Mouse (Mus musculus) CH12.LX (cell line): Measurements from ENCODE around the gene Sstr2. TPM values are rescaled to one million over a fixed set of nuclear protein-coding genes. Genes with fewer than 3 reads are reported as not detected.

Experiments used
- DNase-seq: peaks from one replicate; pipeline ENCODE4 v3.0.0-alpha.2; 2013; ENCODE audit errors: extremely low read depth
- H3K27ac ChIP-seq: 2 replicates; pipeline ENCODE4 v1.5.1; 2012; ENCODE audit warnings: low read depth, mild to moderate bottlenecking, control low read depth, moderate library complexity; ENCODE audit not compliant: insufficient read depth
- H3K27me3 ChIP-seq: replicated peaks from 2 replicates; pipeline ENCODE3; 2012; ENCODE audit warnings: inconsistent platforms
- H3K36me3 ChIP-seq, 2 experiments: replicated peaks in 1 of 2; 2 replicates each; pipeline versions ENCODE3 to v1.6.1; 2012; ENCODE audit warnings: inconsistent platforms in 1 of 2, low read length in 1 of 2, mild to moderate bottlenecking in 1 of 2, mixed read lengths in 1 of 2, moderate library complexity in 1 of 2; ENCODE audit not compliant: control insufficient read depth in 1 of 2, insufficient read depth in 1 of 2
- H3K4me1 ChIP-seq, 2 experiments: 2 replicates each; pipeline ENCODE4 v1.6.1; 2012; ENCODE audit warnings: inconsistent platforms in 1 of 2, moderate library complexity in 1 of 2; ENCODE audit not compliant: insufficient read depth in 2 of 2, control insufficient read depth in 1 of 2
- H3K4me2 ChIP-seq: 2 replicates; pipeline ENCODE4 v1.6.1; 2012; ENCODE audit warnings: low read depth, mild to moderate bottlenecking, control low read depth; ENCODE audit not compliant: poor library complexity, insufficient read depth, severe bottlenecking
- H3K4me3 ChIP-seq, 3 experiments: fragments of 150-350 bp in 1 of 3; sonication (generic) in 1 of 3; replicated peaks in 1 of 3; 2 replicates each; pipeline versions ENCODE3 to v1.5.1; 2011 to 2012; ENCODE audit warnings: low read depth in 2 of 3, low read length in 2 of 3, mild to moderate bottlenecking in 2 of 3, moderate library complexity in 2 of 3, control low read depth in 1 of 3, improper control_type of control experiment in 1 of 3, inconsistent platforms in 1 of 3, mixed read lengths in 1 of 3; ENCODE audit not compliant: poor library complexity in 1 of 3
- H3K79me2 ChIP-seq: replicated peaks from 2 replicates; pipeline ENCODE4 v1.6.1; 2012; ENCODE audit warnings: mild to moderate bottlenecking, moderate library complexity; ENCODE audit not compliant: control insufficient read depth, poor library complexity, insufficient read depth, severe bottlenecking; ENCODE audit errors: extremely low read depth
- H3K9ac ChIP-seq: 2 replicates; pipeline ENCODE4 v1.6.1; 2012; ENCODE audit warnings: low read depth, mild to moderate bottlenecking, control low read depth, moderate library complexity; ENCODE audit not compliant: insufficient read depth
- H3K9me3 ChIP-seq: replicated peaks from 2 replicates; pipeline ENCODE3; 2012; ENCODE audit warnings: low read length, inconsistent platforms, mixed read lengths
- BHLHE40 ChIP-seq: IDR thresholded peaks from 2 replicates; pipeline ENCODE4 v1.6.1; 2011; ENCODE audit warnings: mild to moderate bottlenecking, low read depth, low read length, improper control_type of control experiment
- CHD2 ChIP-seq: IDR thresholded peaks from 2 replicates; pipeline ENCODE4 v1.6.1; 2011; ENCODE audit warnings: low read length, improper control_type of control experiment
- ELF1 ChIP-seq: IDR thresholded peaks from 2 replicates; pipeline ENCODE4 v1.6.1; 2014; ENCODE audit warnings: low read depth, mild to moderate bottlenecking, inconsistent platforms, low read length, improper control_type of control experiment
- JUND ChIP-seq: conservative IDR thresholded peaks from 2 replicates; pipeline ENCODE4 v1.6.1; 2011; ENCODE audit warnings: low read depth, low read length, improper control_type of control experiment
- KAT2A ChIP-seq: IDR thresholded peaks from 2 replicates; pipeline ENCODE4 v1.6.1; 2012; ENCODE audit warnings: low read length, improper control_type of control experiment, inconsistent platforms; ENCODE audit not compliant: insufficient replicate concordance
- MAFK ChIP-seq: IDR thresholded peaks from 2 replicates; pipeline ENCODE4 v1.6.1; 2011; ENCODE audit warnings: low read length, improper control_type of control experiment; ENCODE audit not compliant: insufficient replicate concordance
- MAX ChIP-seq: IDR thresholded peaks from 2 replicates; pipeline ENCODE4 v1.6.1; 2011; ENCODE audit warnings: low read length, improper control_type of control experiment
- MYC ChIP-seq: IDR thresholded peaks from 2 replicates; pipeline ENCODE4 v1.6.1; 2011; ENCODE audit warnings: low read depth, mild to moderate bottlenecking, improper control_type of control experiment, low read length
- PAX5 ChIP-seq: IDR thresholded peaks from 2 replicates; pipeline ENCODE4 v1.6.1; 2012; ENCODE audit warnings: low read length, inconsistent platforms, mixed read lengths
- RAD21 ChIP-seq: IDR thresholded peaks from 2 replicates; pipeline ENCODE4 v1.6.1; 2011; ENCODE audit warnings: low read depth, mild to moderate bottlenecking, low read length, improper control_type of control experiment, moderate library complexity
- SMC3 ChIP-seq: IDR thresholded peaks from 2 replicates; pipeline ENCODE4 v1.6.1; 2011; ENCODE audit warnings: low read depth, low read length, improper control_type of control experiment
- TCF12 ChIP-seq: IDR thresholded peaks from 2 replicates; pipeline ENCODE4 v1.6.1; 2014; ENCODE audit warnings: low read depth, mild to moderate bottlenecking, inconsistent platforms, low read length, improper control_type of control experiment
- USF1 ChIP-seq: IDR thresholded peaks from 2 replicates; pipeline ENCODE4 v1.6.1; 2014; ENCODE audit warnings: low read depth, mild to moderate bottlenecking, inconsistent platforms, low read length, improper control_type of control experiment
- USF2 ChIP-seq: conservative IDR thresholded peaks from 2 replicates; pipeline ENCODE4 v1.6.1; 2011; ENCODE audit warnings: low read depth, low read length, improper control_type of control experiment
- ZKSCAN1 ChIP-seq: IDR thresholded peaks from 2 replicates; pipeline ENCODE4 v1.6.1; 2012; ENCODE audit warnings: low read depth, inconsistent platforms, low read length, improper control_type of control experiment, borderline replicate concordance
- ZMIZ1 ChIP-seq: IDR thresholded peaks from 2 replicates; pipeline ENCODE4 v1.6.1; 2012; ENCODE audit warnings: low read depth, mild to moderate bottlenecking, inconsistent platforms, low read length, improper control_type of control experiment
- ZNF384 ChIP-seq: IDR thresholded peaks from 2 replicates; pipeline ENCODE4 v1.6.1; 2012; ENCODE audit warnings: low read depth, low read length, improper control_type of control experiment, inconsistent platforms
- dilution Hi-C: fragments of 300-500 bp; cut with MboI; formaldehyde crosslinking; loops from 2 replicates; pipeline ENCODE4 v1.14.3; 2020; ENCODE audit warnings: low sequenced_read_pairs; ENCODE audit not compliant: extremely low pct_unique_long_range_greater_than_20kb, extremely low pct_ligation_motif_present
- in situ Hi-C: fragments of 300-500 bp; cut with MboI; formaldehyde crosslinking; loops from 3 replicates; pipeline ENCODE4 v1.14.3; 2019; ENCODE audit warnings: low sequenced_read_pairs, low pct_ligation_motif_present, low pct_unique_long_range_greater_than_20kb, mixed read lengths
- polyA plus RNA-seq: library from polyadenylated mRNA; unstranded; fragments of >175 nt; gene quantifications from 2 replicates; pipeline ENCODE4 v1.2.1, GENCODE M21; 2012; ENCODE audit warnings: low read depth; ENCODE audit not compliant: insufficient read length
- total RNA-seq, 2 experiments: library from RNA; depleted of rRNA; stranded (reverse); fragments of 300-350 nt in 1 of 2; fragments of >200 nt in 1 of 2; gene quantifications; 2 replicates each; pipeline ENCODE4 v1.2.3; 2012 to 2014

The Sstr2 gene
- total and polyA plus RNA-seq, 3 experiments: not detected

- TF ChIP-seq MYC: no peak
- no peak for TF ChIP-seq TCF12
- TF ChIP-seq JUND: no peak
- no peak for TF ChIP-seq RAD21
- TF ChIP-seq PAX5: no peak
- no peak overlapping the region for H3K27ac ChIP-seq
- no peaks in the 10 kb centered on the region for H3K27me3 ChIP-seq
- H3K79me2 ChIP-seq: no peaks in the 10 kb centered on the region
- no peak overlapping the region for H3K9ac ChIP-seq
- no peak for DNase-seq
- H3K4me1 ChIP-seq: peaks cover 3 to 10% of the 10 kb centered on the region in 2 experiments; a peak in 2 of 4 replicates
- H3K9me3 ChIP-seq: peaks cover 4% of the 10 kb centered on the region
- dilution Hi-C loops (no loop called here), in situ Hi-C loops (no loop called here)
- H3K36me3 ChIP-seq: no peaks in the 10 kb centered on the region
- H3K4me2 ChIP-seq: no peak overlapping the region
- no peak overlapping the region for H3K4me3 ChIP-seq
These were observed 1.9 kb downstream of the Sstr2 start for GRCm38 (mm10) chr11:113621001-113621400.

DNA sequence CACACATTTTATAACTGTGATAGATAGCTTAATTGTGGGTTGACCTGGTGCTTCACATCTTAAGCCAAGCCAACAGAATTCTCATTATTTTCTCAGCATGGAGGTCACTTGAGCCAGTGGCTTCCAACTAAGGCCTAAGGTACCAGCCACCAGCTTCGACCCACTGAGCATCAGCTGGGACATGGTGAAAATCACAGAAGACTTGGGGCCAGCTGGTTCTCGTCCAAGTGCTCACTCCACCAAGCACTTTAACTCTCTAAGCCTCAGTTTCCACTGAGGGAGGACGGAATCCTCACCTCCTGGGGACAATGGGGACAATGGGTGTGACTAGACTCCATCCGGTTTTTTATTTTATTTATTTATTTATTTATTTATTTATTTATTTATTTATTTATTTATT is 2.9 kb downstream of the Sstr2 start:
- dilution Hi-C loops (no loop called here), in situ Hi-C loops (no loop called here)
- peaks cover 3 to 10% of the 10 kb centered on the region in 2 experiments; a peak in 2 of 4 replicates for H3K4me1 ChIP-seq
- no peaks in the 10 kb centered on the region for H3K9me3 ChIP-seq
- TF ChIP-seq ZMIZ1 (no peak), RAD21 (no peak), USF2 (no peak), ZNF384 (no peak), BHLHE40 (no peak), MAFK (no peak), USF1 (no peak), SMC3 (no peak), MAX (no peak), ZKSCAN1 (no peak), KAT2A (no peak), ELF1 (no peak), TCF12 (no peak), CHD2 (no peak)
- no peak for DNase-seq
- no peaks in the 10 kb centered on the region for H3K27me3 ChIP-seq
- H3K79me2 ChIP-seq: no peaks in the 10 kb centered on the region
- no peak overlapping the region for H3K9ac ChIP-seq
- no peak overlapping the region for H3K4me2 ChIP-seq
- H3K36me3 ChIP-seq: no peaks in the 10 kb centered on the region
- H3K27ac ChIP-seq: no peak overlapping the region
- no peak overlapping the region for H3K4me3 ChIP-seq
